Mouse (Mus musculus): ENCODE results near the gene Armh1.

The Armh1 gene

GRCm38 (mm10) chr4:117251801-117252316 lies at the start of gene Armh1, which contains the start of gene Tmem53:
Gene Armh1, minus strand, starts transcription at chr4:117252125.
Gene Tmem53, plus strand, starts transcription at chr4:117251951.
- peak; percentile 99 for DNase-seq (ENCODE audit: low read depth, low spot score)

- no peak for DNase-seq (ENCODE audit: low read depth, low spot score)
Observed at GRCm38 (mm10) chr4:117299921-117300320, 48.0 kb upstream of the Armh1 start.

GRCm38 (mm10) chr4:117297819-117298218 lies 45.9 kb upstream of the Armh1 start:
- peak; percentile 45 for DNase-seq (ENCODE audit: low read depth, low spot score)

- DNase-seq (ENCODE audit: low read depth, low spot score), result no peak
Observed at GRCm38 (mm10) chr4:117296849-117297593, 45.1 kb upstream of the Armh1 start.

- DNase-seq (ENCODE audit: low read depth, low spot score), result no peak
Observed at GRCm38 (mm10) chr4:117291696-117292095, 39.8 kb upstream of the Armh1 start.

- peak; percentile 95 for DNase-seq (ENCODE audit: low read depth, low spot score)
Observed at GRCm38 (mm10) chr4:117288927-117289801, 37.2 kb upstream of the Armh1 start.

DNA sequence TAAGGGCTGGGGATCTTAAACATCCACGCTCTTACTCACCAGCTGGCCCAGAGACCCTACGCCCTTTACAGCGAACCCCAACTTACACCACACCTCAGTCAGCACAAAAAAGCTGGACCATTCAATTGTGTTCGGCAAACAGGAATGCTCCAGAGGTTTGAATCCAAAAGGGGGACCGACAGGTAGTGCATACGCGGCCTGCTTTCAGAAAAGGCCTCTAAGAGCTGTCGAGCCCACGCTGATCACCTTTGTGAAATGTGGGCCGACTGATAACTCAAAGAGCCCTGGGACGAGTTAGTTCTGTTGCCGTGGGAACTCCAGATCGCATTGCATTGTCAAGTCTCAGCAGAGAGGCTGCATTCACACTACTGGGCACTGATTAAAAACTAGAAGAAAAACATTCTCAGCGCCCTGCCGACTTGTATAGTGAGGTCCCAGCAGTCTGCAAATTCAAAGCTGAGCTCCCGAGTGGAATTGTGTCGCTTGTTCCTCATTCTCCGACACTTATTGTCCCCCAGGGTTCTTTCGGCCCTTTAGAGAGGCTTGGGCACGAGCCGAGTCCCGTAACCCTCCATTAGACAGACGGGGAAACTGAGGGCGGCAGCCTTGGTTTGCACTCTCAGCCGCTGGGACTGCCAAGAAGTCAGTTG lies 36.5 kb upstream of the Armh1 start:
- no peak for DNase-seq (ENCODE audit: low read depth, low spot score)

DNA sequence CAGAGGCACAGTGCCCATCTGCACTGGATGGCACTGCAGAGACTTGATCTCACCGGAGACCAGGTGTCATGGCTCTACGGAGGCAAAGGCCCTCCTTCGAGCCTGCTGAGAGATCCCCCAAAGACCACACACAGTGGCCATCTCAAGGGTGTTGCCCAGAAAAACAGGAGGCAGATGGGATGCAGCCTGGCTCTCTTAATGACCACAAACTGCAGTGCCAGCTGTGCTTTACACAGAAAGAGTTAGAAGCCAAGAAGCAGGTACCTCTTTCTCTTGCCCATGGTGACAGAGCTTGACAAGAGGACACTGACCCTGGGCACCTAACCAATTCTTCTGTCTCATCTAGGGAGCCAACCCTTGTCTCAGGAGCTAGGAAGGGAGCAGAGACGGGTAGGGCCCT lies 32.4 kb upstream of the Armh1 start:
- no peak for DNase-seq (ENCODE audit: low read depth, low spot score)

DNA sequence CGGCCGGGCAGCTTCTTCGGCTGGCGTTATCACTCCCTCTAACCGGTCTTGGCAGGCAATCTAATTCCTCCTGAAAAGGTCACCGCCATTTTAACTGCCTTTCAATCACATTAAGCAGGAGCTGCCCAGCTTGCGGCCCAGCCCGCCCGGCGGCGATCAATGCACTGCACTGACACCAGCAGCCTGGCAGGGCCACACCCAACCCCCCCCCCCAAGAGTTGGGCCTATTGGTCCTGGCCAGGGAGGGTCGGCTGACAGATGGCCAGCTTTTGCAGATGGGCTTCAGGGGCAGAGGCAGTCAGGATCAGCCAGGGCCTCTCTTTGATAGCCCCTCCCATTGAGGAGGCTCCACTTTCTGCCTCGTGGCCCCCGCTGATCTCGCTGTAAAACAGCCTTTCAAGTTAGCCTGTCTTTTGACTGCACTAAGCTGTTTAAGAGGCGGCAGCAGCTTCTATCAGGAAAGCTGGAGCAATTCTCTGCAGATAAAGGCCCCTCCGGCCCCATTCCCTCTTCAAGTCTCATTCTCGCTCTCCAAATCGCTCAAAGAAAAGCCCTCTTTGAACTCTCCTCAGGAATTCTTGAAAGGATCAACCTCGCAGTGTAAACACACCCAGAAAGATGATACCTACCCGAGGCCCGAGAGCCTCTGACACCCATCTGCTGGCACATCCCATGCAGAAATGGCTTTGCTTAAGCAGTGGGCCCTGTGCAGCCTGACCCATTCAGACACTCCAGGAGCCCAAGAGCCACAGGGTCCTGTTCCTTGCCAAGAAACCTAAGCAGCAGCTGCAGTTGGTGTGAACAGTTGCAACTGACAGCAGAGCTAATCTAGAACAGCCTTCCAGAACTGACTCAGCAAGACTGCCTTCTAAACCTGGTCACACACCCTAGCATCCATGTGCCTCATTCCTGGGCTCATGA lies 31.6 kb upstream of the Armh1 start:
- peak; percentile 83 for DNase-seq (ENCODE audit: low read depth, low spot score)

DNA sequence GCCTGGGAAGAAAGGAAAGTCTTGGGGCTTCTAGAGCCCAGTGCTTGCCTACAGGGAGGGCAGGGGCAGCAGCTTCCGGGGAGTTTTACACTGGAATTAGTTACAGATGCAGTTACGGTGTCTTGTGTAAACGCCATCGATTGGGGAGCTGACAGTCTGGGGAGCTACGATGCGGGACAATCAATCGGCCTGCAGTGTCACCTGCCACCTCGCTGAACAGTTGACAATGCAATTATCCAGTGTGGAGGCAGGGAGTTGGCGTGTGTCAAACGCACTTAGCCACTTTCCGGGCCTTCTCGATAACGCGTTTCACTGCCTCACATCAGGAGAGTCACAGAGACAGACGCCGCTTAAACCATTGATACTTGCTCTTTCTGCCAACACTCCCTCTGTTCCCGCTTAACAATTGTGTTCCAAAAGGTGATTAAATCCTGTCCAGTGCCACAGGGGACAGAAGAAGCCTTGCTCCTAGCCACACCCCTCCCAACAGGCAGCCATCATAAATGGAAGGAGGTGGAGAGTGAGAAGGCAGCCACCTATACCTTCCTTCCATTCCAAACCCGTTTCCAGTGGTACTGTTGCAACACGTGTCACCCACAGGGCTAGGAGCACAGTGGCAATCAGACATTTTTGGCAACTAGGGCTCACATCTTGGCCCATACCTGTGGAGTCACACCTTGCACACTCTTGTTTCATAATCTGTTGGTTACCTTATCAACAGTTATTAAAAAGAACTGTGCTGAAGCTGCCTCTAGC lies 29.3 kb upstream of the Armh1 start:
- no peak for DNase-seq (ENCODE audit: low read depth, low spot score)

DNA sequence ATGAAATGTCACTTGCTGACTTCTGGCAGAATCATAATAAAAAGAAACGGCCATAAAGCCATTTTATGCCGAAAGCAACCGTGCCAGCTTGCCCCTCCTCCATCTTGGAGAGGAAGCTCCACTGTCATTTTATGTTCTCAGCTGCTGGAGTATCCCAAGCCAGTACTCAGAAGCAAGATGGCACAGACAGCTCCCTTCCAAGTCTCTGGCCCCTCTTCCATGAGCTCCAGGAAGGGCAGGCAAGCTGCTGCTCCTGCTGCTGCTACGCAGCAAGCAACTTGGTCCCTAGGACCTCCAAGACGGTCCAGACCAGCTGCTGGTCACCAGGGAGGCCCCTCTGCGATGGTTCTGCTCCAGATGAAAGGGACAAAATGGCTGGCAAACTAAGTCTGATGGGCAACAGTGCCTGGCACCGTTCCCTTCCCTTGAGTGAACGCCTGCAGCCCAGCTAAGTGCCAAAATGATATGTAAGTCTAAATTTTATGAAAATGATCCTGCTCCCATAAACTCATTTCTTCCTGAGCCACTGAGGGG lies 28.5 kb upstream of the Armh1 start:
- DNase-seq (ENCODE audit: low read depth, low spot score), result no peak

- no peak for DNase-seq (ENCODE audit: low read depth, low spot score)
Observed at GRCm38 (mm10) chr4:117279253-117279642, 27.3 kb upstream of the Armh1 start.

GRCm38 (mm10) chr4:117278381-117279252 lies 26.7 kb upstream of the Armh1 start:
- peak; percentile 46 for DNase-seq (ENCODE audit: low read depth, low spot score)

DNA sequence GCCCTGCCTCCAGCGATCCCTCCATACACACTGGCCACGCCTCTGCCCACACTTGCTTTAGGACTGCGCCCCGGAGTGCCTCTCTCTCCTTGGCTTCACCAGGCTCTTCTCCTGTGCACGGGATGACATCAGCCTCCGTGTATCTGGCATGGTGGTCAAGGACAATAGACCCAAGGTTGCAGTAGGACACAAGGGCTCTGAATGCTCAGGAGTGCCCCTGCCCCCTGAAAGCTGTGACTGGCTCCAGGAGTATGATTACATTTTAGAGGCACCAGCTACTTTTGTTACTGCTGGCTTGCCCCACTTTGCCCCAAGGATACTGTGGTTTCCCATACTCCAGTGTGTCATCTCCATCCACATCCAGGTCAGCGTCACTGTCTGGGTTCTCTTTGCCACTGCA lies 25.8 kb upstream of the Armh1 start:
- no peak for DNase-seq (ENCODE audit: low read depth, low spot score)

DNA sequence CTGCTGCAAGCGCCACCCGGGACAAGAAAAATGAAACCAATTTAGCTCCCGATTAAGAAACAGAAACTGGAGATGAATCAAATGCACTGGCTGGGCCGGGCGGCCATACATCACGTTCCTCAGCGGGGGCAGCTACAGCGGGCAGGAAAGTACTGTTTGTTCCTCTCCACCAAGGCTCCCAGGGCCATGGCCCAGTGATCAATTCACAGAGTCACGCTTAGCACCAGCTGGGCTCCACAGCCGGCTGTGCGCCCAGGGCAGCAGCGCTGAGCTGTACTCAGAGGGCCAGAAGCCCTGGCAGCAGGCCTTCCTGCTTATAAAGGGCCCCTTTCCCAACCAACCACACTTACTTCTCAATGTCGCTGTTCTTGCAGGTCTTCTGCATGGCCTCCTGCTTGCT lies 25.1 kb upstream of the Armh1 start:
- DNase-seq (ENCODE audit: low read depth, low spot score), result no peak

- DNase-seq (ENCODE audit: low read depth, low spot score), result no peak
Observed at GRCm38 (mm10) chr4:117276281-117276711, 24.4 kb upstream of the Armh1 start.

DNA sequence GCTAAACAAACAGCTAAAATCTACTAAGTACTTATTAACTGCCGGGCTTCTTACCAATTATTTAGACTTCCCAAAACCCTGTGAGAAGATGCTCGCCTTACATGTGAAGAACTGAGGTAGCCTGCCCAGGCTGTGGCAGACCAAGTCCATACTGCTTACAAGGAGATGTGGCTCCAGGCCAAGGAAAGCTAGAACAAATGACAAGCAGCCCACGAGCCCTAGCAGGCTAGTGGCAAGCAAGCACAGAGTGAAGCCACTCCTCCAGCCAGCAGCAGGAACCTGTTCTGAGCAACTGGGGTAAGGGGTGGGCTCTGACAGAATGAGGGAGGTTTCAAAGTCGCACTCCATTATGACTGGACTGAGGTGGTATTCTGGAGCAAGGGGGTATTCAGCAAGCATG lies 22.8 kb upstream of the Armh1 start:
- no peak for DNase-seq (ENCODE audit: low read depth, low spot score)

GRCm38 (mm10) chr4:117272459-117272858 lies 20.5 kb upstream of the Armh1 start:
- no peak for DNase-seq (ENCODE audit: low read depth, low spot score)

GRCm38 (mm10) chr4:117270278-117270677 lies 18.4 kb upstream of the Armh1 start:
- peak; percentile 89 for DNase-seq (ENCODE audit: low read depth, low spot score)

Data from ZHBTc4 (cell line).